Mouse (Mus musculus) lung, adult 2 months (tissue): ENCODE measurements around the gene Bhmt2.

Source experiments
- CTCF ChIP-seq: fragments of 200-500 bp; IDR thresholded peaks from 2 replicates; pipeline ENCODE4 v1.5.1; 2011; ENCODE audit warnings: mild to moderate bottlenecking, low read length, control low read depth; ENCODE audit not compliant: insufficient read depth
- POLR2A ChIP-seq: fragments of 200-500 bp; IDR thresholded peaks from 2 replicates; pipeline ENCODE4 v1.6.1; 2011; ENCODE audit warnings: low read depth, mild to moderate bottlenecking, control low read depth, low read length, borderline replicate concordance; ENCODE audit errors: extremely low read depth

GRCm38 (mm10) chr13:93628861-93629260, 45.2 kb downstream of the Bhmt2 start:
- TF ChIP-seq CTCF (no peak), POLR2A (no peak)
